Mouse (Mus musculus) neutrophil, adult 83 days (primary cell): ENCODE data around the gene Gm36176. TPM values are rescaled to one million over a fixed set of nuclear protein-coding genes. Genes with fewer than 3 reads are reported as not detected.

Source experiments
- total RNA-seq, 2 experiments: library from RNA; stranded (reverse); gene quantifications; one replicate each; pipeline ENCODE4 v1.2.4; 2023

Gm36176 gene
- total RNA-seq: not detected

GRCm38 (mm10) chr10:77846503-77846902 is at the start of gene Gm36176:
Gm36176 (plus strand) TSS chr10:77846803.

GRCm38 (mm10) chr10:77798921-77799508 is 47.6 kb upstream of the Gm36176 start, which contains the start of gene Gm19668:
Gm19668 (minus strand) TSS chr10:77799133.

GRCm38 (mm10) chr10:77811743-77812142 is 34.9 kb upstream of the Gm36176 start, which contains the start of gene Gm9507:
Gm9507 (minus strand) TSS chr10:77811843.

GRCm38 (mm10) chr10:77814382-77814781 is 32.2 kb upstream of the Gm36176 start, which contains the start of gene Gm2696:
Gm2696 (plus strand) TSS chr10:77814682.

GRCm38 (mm10) chr10:77826951-77827350 is 19.7 kb upstream of the Gm36176 start, which contains the start of gene Krtap10-4:
Krtap10-4 (minus strand) TSS chr10:77827095.

GRCm38 (mm10) chr10:77835647-77836046 is 11.0 kb upstream of the Gm36176 start, which contains the start of gene Krtap10-10:
Krtap10-10 (plus strand) TSS chr10:77835947.

GRCm38 (mm10) chr10:77852559-77852958 is 6.0 kb downstream of the Gm36176 start, which contains the start of gene Gm10318:
Gm10318 (plus strand) TSS chr10:77852859.

GRCm38 (mm10) chr10:77861675-77862074 is 15.1 kb downstream of the Gm36176 start, which contains the start of gene Gm3285:
Gm3285 (plus strand) TSS chr10:77861975.

Other genes with a start within 250 kb of the Gm36176 start
- 10 to 100 TPM; 54.9 to 60.9 TPM for gene Sumo3, start 240.7 kb upstream of the Gm36176 start, total RNA-seq
- 1 to 10 TPM in 1 of 2 experiments, not detected in 1; 4.6 TPM for gene Gm49325, start 240.6 kb upstream of the Gm36176 start, total RNA-seq
- 10 to 100 TPM; 34.3 to 36.2 TPM for gene Ube2g2, start 224.5 kb upstream of the Gm36176 start, total RNA-seq
- not detected for gene Tspear, start 160.2 kb upstream of the Gm36176 start, total RNA-seq
- gene Gm19402, start 156.0 kb upstream of the Gm36176 start, total RNA-seq: not detected
- gene Gm9508, start 149.6 kb upstream of the Gm36176 start, total RNA-seq: not detected
- not detected for gene Gm10272, start 140.2 kb upstream of the Gm36176 start, total RNA-seq
- not detected for gene Gm10024, start 135.3 kb upstream of the Gm36176 start, total RNA-seq
- gene Gm10142, start 131.0 kb upstream of the Gm36176 start, total RNA-seq: not detected
- gene Krtap12-1, start 126.2 kb upstream of the Gm36176 start, total RNA-seq: not detected
- not detected for gene Gm10100, start 120.3 kb upstream of the Gm36176 start, total RNA-seq
- gene Gm18596, start 104.2 kb upstream of the Gm36176 start, total RNA-seq: not detected
- gene Gm9736, start 95.4 kb upstream of the Gm36176 start, total RNA-seq: not detected
- gene Gm3233, start 87.1 kb upstream of the Gm36176 start, total RNA-seq: not detected
- gene Gm3238, start 75.5 kb upstream of the Gm36176 start, total RNA-seq: not detected
- gene Gm7138, start 69.9 kb upstream of the Gm36176 start, total RNA-seq: not detected
- not detected for gene Gm3250, start 64.3 kb upstream of the Gm36176 start, total RNA-seq
- gene Gm7137, start 58.6 kb upstream of the Gm36176 start, total RNA-seq: not detected
- not detected for gene Gm9639, start 51.7 kb upstream of the Gm36176 start, total RNA-seq
- not detected for gene Gm19668, start 47.7 kb upstream of the Gm36176 start, total RNA-seq
- gene Gm9507, start 35.0 kb upstream of the Gm36176 start, total RNA-seq: not detected
- not detected for gene Gm2696, start 32.1 kb upstream of the Gm36176 start, total RNA-seq
- gene Krtap10-4, start 19.7 kb upstream of the Gm36176 start, total RNA-seq: not detected
- not detected for gene Krtap10-10, start 10.9 kb upstream of the Gm36176 start, total RNA-seq
- not detected for gene Gm10318, start 6.1 kb downstream of the Gm36176 start, total RNA-seq
- not detected for gene Gm3285, start 15.2 kb downstream of the Gm36176 start, total RNA-seq
- under 1 TPM in 1 of 2 experiments, not detected in 1; 0.15 TPM for gene Lrrc3, start 55.7 kb downstream of the Gm36176 start, total RNA-seq
- gene Trpm2, start 123.8 kb downstream of the Gm36176 start, total RNA-seq: 100 to 1,000 TPM; 232 to 259 TPM
- 1 to 10 TPM; 7.1 to 8.8 TPM for gene 1810043G02Rik, start 131.7 kb downstream of the Gm36176 start, total RNA-seq
- 10 to 100 TPM; 27.1 to 40.2 TPM for gene Pfkl, start 163.3 kb downstream of the Gm36176 start, total RNA-seq
- 1 to 10 TPM; 1.4 to 1.8 TPM for gene Dnmt3l, start 195.1 kb downstream of the Gm36176 start, total RNA-seq
- not detected for gene Aire, start 196.8 kb downstream of the Gm36176 start, total RNA-seq
- 10 to 100 TPM; 48.0 to 48.3 TPM for gene Icosl, start 222.5 kb downstream of the Gm36176 start, total RNA-seq